Mouse (Mus musculus): ENCODE results near the gene Sirt4.
A peak's percentile ranks its signal among the peaks of the same experiment; 100 is the strongest.
"Not testable (repeated sequence)": the region's sequence is repeated elsewhere in the genome, so short reads cannot be mapped to it uniquely, and the experiment has no call there.

Gene Sirt4

GRCm38 (mm10) chr5:115514896-115515587 lies 30.5 kb upstream of the Sirt4 start:
- no peak for DNase-seq (ENCODE audit: low spot score)

- no peak for DNase-seq (ENCODE audit: low spot score)
Observed at GRCm38 (mm10) chr5:115514346-115514745, 29.8 kb upstream of the Sirt4 start.

GRCm38 (mm10) chr5:115513721-115514120 lies 29.2 kb upstream of the Sirt4 start:
- no peak for DNase-seq (ENCODE audit: low spot score)

GRCm38 (mm10) chr5:115513246-115513645 lies 28.7 kb upstream of the Sirt4 start:
- no peak for DNase-seq (ENCODE audit: low spot score)

GRCm38 (mm10) chr5:115512375-115512774 lies 27.9 kb upstream of the Sirt4 start:
- DNase-seq (ENCODE audit: low spot score) = no peak

- DNase-seq (ENCODE audit: low spot score) = no peak
Observed at GRCm38 (mm10) chr5:115509790-115510689, 25.5 kb upstream of the Sirt4 start.

GRCm38 (mm10) chr5:115509321-115509761 lies 24.8 kb upstream of the Sirt4 start:
- no peak for DNase-seq (ENCODE audit: low spot score)

GRCm38 (mm10) chr5:115508859-115509147 lies 24.3 kb upstream of the Sirt4 start:
- no peak for DNase-seq (ENCODE audit: low spot score)

GRCm38 (mm10) chr5:115507981-115508858 lies 23.7 kb upstream of the Sirt4 start:
- DNase-seq (ENCODE audit: low spot score) = no peak

- DNase-seq (ENCODE audit: low spot score) = no peak
Observed at GRCm38 (mm10) chr5:115507267-115507980, 22.9 kb upstream of the Sirt4 start.

GRCm38 (mm10) chr5:115506454-115507201 lies 22.1 kb upstream of the Sirt4 start, which contains the start of gene Pxn:
TSS of gene Pxn (plus strand) at chr5:115506676.
- DNase-seq (ENCODE audit: low spot score) = peak; percentile 71

GRCm38 (mm10) chr5:115505617-115506016 lies 21.1 kb upstream of the Sirt4 start:
- DNase-seq (ENCODE audit: low spot score) = not testable (repeated sequence)

- DNase-seq (ENCODE audit: low spot score) = no peak
Observed at GRCm38 (mm10) chr5:115503035-115503434, 18.5 kb upstream of the Sirt4 start.

GRCm38 (mm10) chr5:115500383-115500935 lies 15.9 kb upstream of the Sirt4 start:
- no peak for DNase-seq (ENCODE audit: low spot score)

- no peak for DNase-seq (ENCODE audit: low spot score)
Observed at GRCm38 (mm10) chr5:115498307-115499240, 14.0 kb upstream of the Sirt4 start.

- no peak for DNase-seq (ENCODE audit: low spot score)
Observed at GRCm38 (mm10) chr5:115497033-115497432, 12.5 kb upstream of the Sirt4 start.

- DNase-seq (ENCODE audit: low spot score) = not testable (repeated sequence)
Observed at GRCm38 (mm10) chr5:115495618-115496017, 11.1 kb upstream of the Sirt4 start.

- no peak for DNase-seq (ENCODE audit: low spot score)
Observed at GRCm38 (mm10) chr5:115493441-115493840, 8.9 kb upstream of the Sirt4 start.

GRCm38 (mm10) chr5:115492711-115493335 lies 8.3 kb upstream of the Sirt4 start:
- DNase-seq (ENCODE audit: low spot score) = no peak

All from layer of hippocampus, adult 9-10 months (tissue).